Mouse (Mus musculus) hindbrain, embryonic 11.5 days (tissue): ENCODE results near the gene Fndc11. TPM values are rescaled to one million over a fixed set of nuclear protein-coding genes. Genes with fewer than 3 reads are reported as not detected.

Experiments used
- ATAC-seq: fragments of 200-750 bp; cut with Nextera tagmentation; 2 replicates; pipeline ENCODE4 v1.8.0; 2017; ENCODE audit warnings: mild to moderate bottlenecking, moderate TSS enrichment, moderate library complexity; ENCODE audit not compliant: low FRiP score
- DNase-seq: peaks from one replicate; pipeline ENCODE4 v3.0.0-alpha.2; 2015; ENCODE audit warnings: low spot score
- H3K27ac ChIP-seq: fragments of 300-500 bp; sonication (generic); 2 replicates; pipeline ENCODE4 v1.5.1; 2014; ENCODE audit warnings: mild to moderate bottlenecking, low read depth, low read length
- H3K27me3 ChIP-seq: fragments of 300-500 bp; sonication (generic); 2 replicates; pipeline ENCODE4 v1.6.1; 2014; ENCODE audit warnings: mild to moderate bottlenecking, low read length, moderate library complexity, mixed read lengths; ENCODE audit not compliant: control insufficient read depth, insufficient read depth
- H3K36me3 ChIP-seq: fragments of 300-500 bp; sonication (generic); 2 replicates; pipeline ENCODE4 v1.6.1; 2014; ENCODE audit warnings: mild to moderate bottlenecking, low read length, moderate library complexity, mixed read lengths; ENCODE audit not compliant: control insufficient read depth, insufficient read depth
- H3K4me1 ChIP-seq: fragments of 300-500 bp; sonication (generic); replicated peaks from 2 replicates; pipeline ENCODE4 v1.6.1; 2014; ENCODE audit warnings: low read length, mixed read lengths; ENCODE audit not compliant: control insufficient read depth, insufficient read depth
- H3K4me2 ChIP-seq: fragments of 300-500 bp; sonication (generic); replicated peaks from 2 replicates; pipeline ENCODE4 v1.6.1; 2014; ENCODE audit warnings: mild to moderate bottlenecking, low read depth, low read length
- H3K4me3 ChIP-seq: fragments of 300-500 bp; sonication (generic); 2 replicates; pipeline ENCODE4 v1.5.1; 2014; ENCODE audit warnings: low read depth, low read length
- H3K9ac ChIP-seq: fragments of 300-500 bp; sonication (generic); 2 replicates; pipeline ENCODE4 v1.6.1; 2014; ENCODE audit warnings: low read depth, low read length
- H3K9me3 ChIP-seq: fragments of 300-500 bp; sonication (generic); 2 replicates; pipeline ENCODE4 v1.6.1; 2016; ENCODE audit warnings: low read length; ENCODE audit not compliant: control insufficient read depth
- WGBS: fragments of 180-500 bp; shearing (Covaris S2); extraction: QIAGEN DNeasy Blood & Tissue Kit; methylation state at CpG from one replicate; pipeline ENCODE4 v1.1.7; 2014; 5-methylcytosine and 5-hydroxymethylcytosine counted together
- polyA plus RNA-seq: library from polyadenylated mRNA; unstranded; fragments of >200 nt; fragmentation: Nextera tagmentation; extraction: Ambion mirVana; gene quantifications from 2 replicates; pipeline ENCODE4 v1.2.1, GENCODE M21; 2014

Gene Fndc11
- polyA plus RNA-seq, result 0.29 TPM in 1 of 2 replicates, not detected in the other

DNA sequence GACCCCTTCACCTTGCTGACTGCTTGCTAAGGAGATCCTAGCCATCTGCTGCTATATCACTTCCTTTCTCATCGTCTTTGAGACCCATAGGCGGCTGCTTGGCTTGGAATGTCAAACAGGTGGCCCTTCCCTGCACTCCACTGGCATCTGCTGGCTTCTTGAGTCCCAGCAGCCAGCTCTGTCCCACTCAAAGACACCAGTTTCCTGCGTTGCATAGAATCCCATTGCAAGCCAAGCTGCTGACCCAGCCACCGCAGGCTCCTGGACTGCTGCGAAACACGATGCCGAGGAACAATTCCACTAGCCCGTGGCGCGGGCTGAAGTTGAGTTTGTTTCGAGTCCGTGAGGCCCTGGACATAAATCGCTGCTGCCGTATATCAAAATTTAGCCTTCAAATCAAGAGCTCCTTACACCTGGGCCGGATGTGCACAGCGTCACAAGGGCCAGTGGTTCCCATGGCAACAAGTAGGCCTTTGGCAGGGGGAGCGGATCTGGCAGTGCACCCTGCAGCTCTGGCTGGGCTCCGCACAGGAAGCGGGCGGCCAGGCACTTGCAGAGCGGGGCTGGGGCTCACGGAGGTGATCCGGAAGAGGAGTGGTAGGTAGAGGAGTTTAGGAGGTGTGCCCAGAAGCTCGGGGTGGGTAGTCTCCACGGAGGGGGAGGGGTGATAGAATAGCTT is at the start of gene Fndc11:
Gene Fndc11, plus strand, starts transcription at position 476 of the 679 bp plus-strand sequence.
- H3K4me1 ChIP-seq, result peaks cover 3% of the 10 kb centered on the region
- peaks cover 2% of the 10 kb centered on the region for H3K27me3 ChIP-seq
- no peaks in the 10 kb centered on the region for H3K36me3 ChIP-seq
- H3K27ac ChIP-seq, result no peak within 1 kb of the TSS
- no peak within 1 kb of the TSS for H3K9ac ChIP-seq
- peak; percentile 47; the same call in 1 of the 2 replicates for ATAC-seq
- peak within 1 kb of the TSS; percentile 20 for H3K4me3 ChIP-seq
- WGBS, result 5% methylated on average over 25 of the region's 25 CpGs
- H3K9me3 ChIP-seq, result no peaks in the 10 kb centered on the region
- H3K4me2 ChIP-seq, result peak within 1 kb of the TSS; percentile 44
- DNase-seq, result peak; percentile 72

DNA sequence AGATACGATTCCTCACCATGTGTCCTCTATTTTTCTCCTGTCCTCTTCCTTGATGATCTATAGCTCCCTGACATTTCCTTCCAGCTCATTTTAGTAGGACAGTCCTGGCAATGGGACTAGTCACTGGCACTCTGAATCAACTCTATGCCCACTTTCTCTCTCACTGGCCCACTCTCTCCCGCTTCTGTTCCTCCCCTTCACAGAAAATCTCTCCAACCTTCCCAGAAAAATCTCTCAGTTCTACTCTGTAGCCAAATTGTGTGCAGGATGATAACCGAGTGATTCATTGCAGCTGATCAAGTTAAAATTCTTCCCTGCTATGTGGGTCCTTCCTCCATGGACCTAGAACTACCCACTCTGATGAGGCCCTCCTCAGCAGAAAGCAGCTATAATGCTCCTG is 45.2 kb upstream of the Fndc11 start:
- no peak for ATAC-seq
- Histone ChIP-seq H3K9me3 (no peaks in the 10 kb centered on the region), H3K4me1 (no peaks in the 10 kb centered on the region), H3K4me2 (no peak overlapping the region), H3K27me3 (no peaks in the 10 kb centered on the region), H3K27ac (no peak overlapping the region), H3K36me3 (no peaks in the 10 kb centered on the region), H3K4me3 (no peak overlapping the region), H3K9ac (no peak overlapping the region)
- DNase-seq, result no peak
- 87% methylated on average over 3 of the region's 3 CpGs for whole genome bisulfite sequencing

DNA sequence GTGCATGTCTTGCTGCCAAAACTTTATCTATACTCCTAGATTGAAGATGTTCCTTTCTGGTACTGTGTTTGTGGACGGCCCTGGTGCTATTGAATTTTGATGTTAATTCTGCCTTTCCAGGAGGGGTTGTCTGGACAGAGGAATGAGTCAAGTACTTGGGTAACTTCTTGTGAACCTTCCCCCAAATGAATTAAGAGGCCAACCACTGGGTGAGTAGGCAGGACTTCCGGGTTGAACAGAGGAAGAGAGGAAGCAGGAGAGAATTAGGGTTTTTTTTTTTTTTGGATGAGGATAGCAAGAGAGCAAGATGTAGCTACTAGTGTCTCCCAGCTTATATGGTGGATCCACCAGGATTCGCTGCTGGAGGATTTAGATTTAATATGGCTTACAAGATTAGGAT is 41.8 kb upstream of the Fndc11 start:
- Histone ChIP-seq H3K9ac (no peak overlapping the region), H3K4me1 (no peaks in the 10 kb centered on the region), H3K9me3 (no peaks in the 10 kb centered on the region), H3K4me2 (no peak overlapping the region), H3K27me3 (no peaks in the 10 kb centered on the region), H3K4me3 (no peak overlapping the region), H3K27ac (no peak overlapping the region), H3K36me3 (no peaks in the 10 kb centered on the region)
- ATAC-seq, result no peak
- DNase-seq, result no peak
- 84% methylated on average over 3 of the region's 3 CpGs for WGBS

DNA sequence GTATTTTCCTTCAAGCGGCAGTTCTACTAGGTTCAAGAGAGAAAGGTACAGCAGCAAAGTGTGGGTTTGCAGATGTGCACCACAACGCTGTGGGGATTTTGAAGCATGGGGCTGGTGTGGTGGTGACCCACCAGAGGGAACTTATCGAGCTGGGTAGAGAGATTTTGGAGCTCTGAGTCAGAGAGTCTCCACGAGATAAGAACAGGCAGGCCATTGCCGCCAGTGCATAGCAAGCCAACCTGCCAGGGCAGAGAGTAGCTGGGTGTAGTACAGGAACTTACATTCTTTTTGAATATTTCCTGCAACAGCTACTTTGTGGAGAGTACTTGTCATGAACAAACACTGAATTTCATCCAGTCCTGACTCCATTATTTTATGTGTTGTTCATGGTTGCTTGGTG is 41.3 kb upstream of the Fndc11 start:
- no peak overlapping the region for H3K4me2 ChIP-seq
- H3K36me3 ChIP-seq, result no peaks in the 10 kb centered on the region
- ATAC-seq, result no peak
- 91% methylated on average over 5 of the region's 5 CpGs for WGBS
- H3K4me3 ChIP-seq, result no peak overlapping the region
- DNase-seq, result no peak
- H3K27me3 ChIP-seq, result no peaks in the 10 kb centered on the region
- no peaks in the 10 kb centered on the region for H3K9me3 ChIP-seq
- H3K4me1 ChIP-seq, result no peaks in the 10 kb centered on the region
- H3K9ac ChIP-seq, result no peak overlapping the region
- no peak overlapping the region for H3K27ac ChIP-seq

DNA sequence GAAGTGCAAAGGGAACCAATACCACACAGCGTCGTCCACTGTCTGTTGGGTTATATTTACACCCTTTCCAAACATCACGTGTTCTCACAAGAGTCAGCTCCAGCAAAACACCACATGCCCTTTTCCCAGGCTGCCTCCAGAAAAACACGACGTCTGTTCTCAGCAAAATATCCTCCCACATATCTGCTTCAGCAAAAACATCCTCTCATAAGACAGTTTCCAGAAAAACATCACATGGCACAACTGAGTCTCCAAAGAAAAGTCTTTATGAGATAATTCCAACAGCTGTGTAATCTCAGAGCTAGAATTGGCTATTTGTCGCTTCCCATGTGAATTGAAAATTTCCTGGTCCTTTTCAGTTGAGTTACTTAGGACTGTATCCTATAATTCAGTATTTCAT is 38.9 kb upstream of the Fndc11 start:
- ATAC-seq, result no peak
- DNase-seq, result no peak
- WGBS, result 76% methylated on average over 6 of the region's 6 CpGs

DNA sequence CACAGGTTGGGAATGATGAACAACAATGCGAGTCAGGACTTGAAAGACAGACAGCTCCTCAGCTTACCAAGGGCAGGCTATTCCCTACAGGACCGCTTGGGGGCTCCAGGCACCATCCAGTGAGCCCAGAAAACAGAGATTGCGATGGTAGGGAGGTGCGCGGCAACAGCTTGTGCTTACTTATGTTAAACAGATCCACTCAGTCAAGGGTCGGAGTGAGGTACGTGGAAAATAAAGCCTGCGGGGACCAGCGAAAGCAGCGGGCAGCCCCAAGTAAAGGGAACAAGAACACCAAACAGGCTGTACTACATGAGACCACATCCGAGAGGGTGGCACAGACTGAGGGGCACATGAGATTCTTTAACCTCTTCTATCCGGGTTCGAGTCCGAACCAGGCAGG is 33.2 kb upstream of the Fndc11 start:
- no peaks in the 10 kb centered on the region for H3K9me3 ChIP-seq
- H3K27ac ChIP-seq, result peak overlapping the region; percentile 96; the same call in 1 of the 2 replicates
- H3K4me1 ChIP-seq, result peaks cover 3% of the 10 kb centered on the region
- WGBS, result under 1% methylated on average over 14 of the region's 14 CpGs
- H3K4me3 ChIP-seq, result peak overlapping the region; percentile 69
- peak overlapping the region; percentile 94 for H3K9ac ChIP-seq
- ATAC-seq, result peak; percentile 82
- peak overlapping the region; percentile 43 for H3K4me2 ChIP-seq
- peak; percentile 90 for DNase-seq
- no peaks in the 10 kb centered on the region for H3K27me3 ChIP-seq
- H3K36me3 ChIP-seq, result no peaks in the 10 kb centered on the region

More for the DNA sequence above, 38.9 kb upstream of the Fndc11 start:
- Histone ChIP-seq H3K9ac (no peak overlapping the region), H3K4me3 (no peak overlapping the region), H3K9me3 (no peaks in the 10 kb centered on the region), H3K27me3 (no peaks in the 10 kb centered on the region), H3K27ac (no peak overlapping the region), H3K4me2 (no peak overlapping the region), H3K36me3 (no peaks in the 10 kb centered on the region), H3K4me1 (no peaks in the 10 kb centered on the region)

DNA sequence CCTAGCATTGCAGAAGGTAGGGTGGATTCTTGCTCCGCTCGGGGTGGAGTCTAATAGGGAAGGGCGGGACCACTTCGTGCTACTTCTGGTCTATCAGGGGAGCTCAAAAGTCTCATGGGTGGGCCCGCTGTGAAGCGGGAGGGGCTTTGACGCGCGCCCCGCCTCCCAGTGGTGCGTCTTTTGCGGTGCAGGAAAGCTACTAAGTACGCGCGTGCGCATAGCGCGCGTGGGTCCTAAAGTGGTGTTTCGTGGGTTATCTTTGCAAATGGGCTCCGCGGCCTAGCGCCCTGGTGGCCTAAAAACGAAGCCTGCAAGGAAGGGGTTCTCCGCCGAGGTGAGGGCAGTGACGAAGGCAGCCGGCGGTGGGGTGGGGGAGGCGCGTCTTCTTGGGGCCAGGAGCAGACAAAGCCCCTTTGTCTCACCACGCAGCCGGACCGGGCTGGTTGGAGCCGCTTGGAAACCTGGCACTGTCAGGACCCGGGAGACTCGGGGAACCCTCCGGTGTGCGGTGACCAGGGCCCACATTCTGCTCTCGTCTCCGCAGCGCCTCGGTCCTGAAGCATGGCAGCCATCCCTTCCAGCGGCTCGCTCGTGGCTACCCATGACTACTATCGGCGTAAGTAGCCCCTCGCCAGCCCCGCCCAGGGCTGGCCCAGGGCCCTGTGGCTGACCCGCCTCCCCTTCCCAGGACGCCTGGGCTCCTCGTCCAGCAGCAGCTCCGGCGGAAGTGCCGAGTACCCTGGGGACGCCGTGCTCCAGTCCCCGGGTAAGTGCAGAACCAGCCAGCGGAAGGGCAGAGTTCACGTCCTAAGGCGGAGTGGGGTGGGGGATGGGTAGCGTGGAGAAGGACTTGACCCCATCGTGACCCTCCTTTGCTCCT is 32.5 kb upstream of the Fndc11 start, which contains the start of gene Ppdpf:
Gene Ppdpf, plus strand, starts transcription at position 127 of the 880 bp plus-strand sequence.
- no peaks in the 10 kb centered on the region for H3K9me3 ChIP-seq
- DNase-seq (peak; percentile 88), ATAC-seq (peak; percentile 89)
- no peaks in the 10 kb centered on the region for H3K36me3 ChIP-seq
- H3K9ac ChIP-seq, result peak within 1 kb of the TSS; percentile 94
- peak within 1 kb of the TSS; percentile 69 for H3K4me3 ChIP-seq
- H3K4me1 ChIP-seq, result peaks cover 3% of the 10 kb centered on the region
- peak within 1 kb of the TSS; percentile 43 for H3K4me2 ChIP-seq
- H3K27ac ChIP-seq, result peak within 1 kb of the TSS; percentile 96
- H3K27me3 ChIP-seq, result no peaks in the 10 kb centered on the region
- WGBS, result under 1% methylated on average over 64 of the region's 64 CpGs

DNA sequence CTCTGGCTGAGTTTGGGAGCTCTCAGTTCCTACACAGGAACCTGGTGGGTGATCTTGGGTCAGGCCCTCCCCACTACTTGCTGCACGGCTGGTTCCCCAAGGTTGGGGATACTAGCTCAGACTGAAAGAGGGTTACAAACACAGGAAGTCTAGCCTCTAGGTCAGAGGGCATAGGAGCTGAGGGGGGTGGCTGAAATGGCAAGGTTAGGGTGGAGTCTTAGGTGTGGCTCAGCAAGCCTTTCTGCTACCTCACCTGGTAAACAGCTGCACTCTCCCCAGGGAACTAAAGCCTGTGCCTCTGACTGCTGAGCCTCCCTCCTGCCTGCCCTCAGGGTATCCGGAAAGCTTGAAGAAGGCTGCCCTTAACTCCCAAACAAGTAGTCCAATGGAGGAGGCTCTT is 31.1 kb upstream of the Fndc11 start:
- DNase-seq (no peak), ATAC-seq (no peak)
- WGBS, result 81% methylated on average over 2 of the region's 2 CpGs
- Histone ChIP-seq H3K27me3 (no peaks in the 10 kb centered on the region), H3K4me2 (peak overlapping the region; percentile 43), H3K9ac (0 out of 2 replicates have a peak overlapping the region, but pooled peaks have one; percentile 20), H3K27ac (0 out of 2 replicates have a peak overlapping the region, but pooled peaks have one; percentile 17), H3K4me1 (peaks cover 3% of the 10 kb centered on the region), H3K9me3 (no peaks in the 10 kb centered on the region), H3K36me3 (no peaks in the 10 kb centered on the region), H3K4me3 (peak overlapping the region; percentile 69)
